Mouse (Mus musculus) MEL (cell line): ENCODE measurements around the gene Polr1d. TPM values are rescaled to one million over a fixed set of nuclear protein-coding genes. Genes with fewer than 3 reads are reported as not detected.

Source experiments
- DNase-seq: peaks from one replicate; pipeline ENCODE4 v3.0.0; 2011; ENCODE audit warnings: low read depth, low spot score
- H3K27ac ChIP-seq: 2 replicates; pipeline ENCODE4 v1.5.1; 2012; ENCODE audit warnings: low read depth, mild to moderate bottlenecking, control low read depth, low read length, moderate library complexity; ENCODE audit not compliant: control insufficient read depth
- H3K27me3 ChIP-seq, 2 experiments: fragments of 150-350 bp in 1 of 2; sonication (generic) in 1 of 2; 2 replicates each; pipeline ENCODE4 v1.6.1; 2012; ENCODE audit warnings: low read length in 2 of 2, mild to moderate bottlenecking in 2 of 2, improper control_type of control experiment in 1 of 2, moderate library complexity in 1 of 2; ENCODE audit not compliant: insufficient read depth in 2 of 2, control insufficient read depth in 1 of 2
- H3K36me3 ChIP-seq, 2 experiments: 2 replicates each; pipeline ENCODE4 v1.6.1; 2012 to 2014; ENCODE audit warnings: low read length in 2 of 2, improper control_type of control experiment in 1 of 2, inconsistent platforms in 1 of 2, mild to moderate bottlenecking in 1 of 2; ENCODE audit not compliant: insufficient read depth in 2 of 2, control insufficient read depth in 1 of 2
- H3K4me1 ChIP-seq, 2 experiments: fragments of 150-350 bp in 1 of 2; sonication (generic) in 1 of 2; 2 replicates each; pipeline ENCODE4 v1.6.1; 2012; ENCODE audit warnings: low read length in 2 of 2, improper control_type of control experiment in 1 of 2, mild to moderate bottlenecking in 1 of 2; ENCODE audit not compliant: insufficient read depth in 2 of 2, control insufficient read depth in 1 of 2
- H3K4me3 ChIP-seq, 2 experiments: fragments of 150-350 bp in 1 of 2; sonication (generic) in 1 of 2; 2 replicates each; pipeline ENCODE4 v1.5.1; 2012; ENCODE audit warnings: low read depth in 2 of 2, low read length in 2 of 2, mild to moderate bottlenecking in 2 of 2, moderate library complexity in 2 of 2, control low read depth in 1 of 2, improper control_type of control experiment in 1 of 2; ENCODE audit not compliant: control insufficient read depth in 1 of 2, insufficient read depth in 1 of 2
- H3K79me2 ChIP-seq: 2 replicates; pipeline ENCODE4 v1.6.1; 2012; ENCODE audit warnings: mild to moderate bottlenecking, low read length, moderate library complexity; ENCODE audit not compliant: control insufficient read depth, poor library complexity, insufficient read depth
- H3K9ac ChIP-seq: 2 replicates; pipeline ENCODE4 v1.6.1; 2012; ENCODE audit warnings: low read depth, mild to moderate bottlenecking, control low read depth, low read length, moderate library complexity; ENCODE audit not compliant: control insufficient read depth, poor library complexity, severe bottlenecking
- H3K9me3 ChIP-seq: fragments of 150-350 bp; sonication (generic); replicated peaks from 2 replicates; pipeline ENCODE4 v1.6.1; 2012; ENCODE audit warnings: mild to moderate bottlenecking, low read length, improper control_type of control experiment, moderate library complexity; ENCODE audit not compliant: insufficient read depth
- CHD1 ChIP-seq: IDR thresholded peaks from 2 replicates; pipeline ENCODE4 v1.6.1; 2012; ENCODE audit warnings: low read depth, mild to moderate bottlenecking, inconsistent platforms, low read length, improper control_type of control experiment
- CHD2 ChIP-seq: IDR thresholded peaks from 2 replicates; pipeline ENCODE4 v1.6.1; 2011; ENCODE audit warnings: low read length, improper control_type of control experiment
- CTCF ChIP-seq, 3 experiments: IDR thresholded peaks in 2 of 3; conservative IDR thresholded peaks in 1 of 3; 2 replicates each; pipeline ENCODE4 v1.5.1; 2011 to 2012; ENCODE audit warnings: low read length in 3 of 3, low read depth in 2 of 3, mild to moderate bottlenecking in 2 of 3, improper control_type of control experiment in 1 of 3, inconsistent platforms in 1 of 3, mixed read lengths in 1 of 3, moderate library complexity in 1 of 3; ENCODE audit not compliant: control insufficient read depth in 1 of 3, insufficient read depth in 1 of 3, poor library complexity in 1 of 3, severe bottlenecking in 1 of 3
- E2F4 ChIP-seq: IDR thresholded peaks from 2 replicates; pipeline ENCODE4 v1.6.1; 2011; ENCODE audit warnings: low read depth, low read length, improper control_type of control experiment, borderline replicate concordance
- ELF1 ChIP-seq: IDR thresholded peaks from 2 replicates; pipeline ENCODE4 v1.6.1; 2014; ENCODE audit warnings: low read depth, mild to moderate bottlenecking, inconsistent platforms, low read length, improper control_type of control experiment, moderate library complexity
- GABPA ChIP-seq: IDR thresholded peaks from 2 replicates; pipeline ENCODE4 v1.6.1; 2012; ENCODE audit warnings: low read depth, mild to moderate bottlenecking, inconsistent platforms, low read length, improper control_type of control experiment, moderate library complexity
- HCFC1 ChIP-seq: IDR thresholded peaks from 2 replicates; pipeline ENCODE4 v1.6.1; 2012; ENCODE audit warnings: low read depth, mild to moderate bottlenecking, inconsistent platforms, low read length, improper control_type of control experiment, moderate library complexity
- KAT2A ChIP-seq: conservative IDR thresholded peaks from 2 replicates; pipeline ENCODE4 v1.6.1; 2012; ENCODE audit warnings: low read depth, low read length, improper control_type of control experiment, inconsistent platforms
- MAX ChIP-seq: IDR thresholded peaks from 2 replicates; pipeline ENCODE4 v1.6.1; 2011; ENCODE audit warnings: low read length, improper control_type of control experiment
- MXI1 ChIP-seq: IDR thresholded peaks from 2 replicates; pipeline ENCODE4 v1.6.1; 2011; ENCODE audit warnings: mild to moderate bottlenecking, low read depth, low read length, improper control_type of control experiment
- MYC ChIP-seq: IDR thresholded peaks from 2 replicates; pipeline ENCODE4 v1.6.1; 2011; ENCODE audit warnings: low read depth, mild to moderate bottlenecking, low read length, improper control_type of control experiment, moderate library complexity
- NELFE ChIP-seq: IDR thresholded peaks from 2 replicates; pipeline ENCODE4 v1.6.1; 2011; ENCODE audit warnings: low read depth, low read length, improper control_type of control experiment
- POLR2A ChIP-seq, 2 experiments: IDR thresholded peaks; 2 replicates each; pipeline ENCODE4 v1.6.1; 2011 to 2012; ENCODE audit warnings: low read length in 2 of 2, mild to moderate bottlenecking in 2 of 2, control low read depth in 1 of 2, improper control_type of control experiment in 1 of 2, low read depth in 1 of 2, moderate library complexity in 1 of 2; ENCODE audit not compliant: control insufficient read depth in 1 of 2, insufficient read depth in 1 of 2, poor library complexity in 1 of 2
- POLR2AphosphoS5 ChIP-seq: IDR thresholded peaks from 2 replicates; pipeline ENCODE4 v1.6.1; 2012; ENCODE audit warnings: low read depth, borderline replicate concordance, mild to moderate bottlenecking, inconsistent platforms, low read length, moderate library complexity, mixed read lengths
- RCOR1 ChIP-seq: IDR thresholded peaks from 2 replicates; pipeline ENCODE4 v1.6.1; 2012; ENCODE audit warnings: low read depth, mild to moderate bottlenecking, inconsistent platforms, low read length, improper control_type of control experiment
- SIN3A ChIP-seq: IDR thresholded peaks from 2 replicates; pipeline ENCODE4 v1.6.1; 2012; ENCODE audit warnings: low read length, improper control_type of control experiment, inconsistent platforms
- TAL1 ChIP-seq: IDR thresholded peaks from 2 replicates; pipeline ENCODE4 v1.6.1; 2012; ENCODE audit warnings: mild to moderate bottlenecking, inconsistent platforms, low read length, moderate library complexity, mixed read lengths
- UBTF ChIP-seq: IDR thresholded peaks from 2 replicates; pipeline ENCODE4 v1.6.1; 2012; ENCODE audit warnings: low read depth, mild to moderate bottlenecking, inconsistent platforms, low read length, improper control_type of control experiment, moderate library complexity, borderline replicate concordance; ENCODE audit not compliant: insufficient read depth
- ZNF384 ChIP-seq: IDR thresholded peaks from 2 replicates; pipeline ENCODE4 v1.6.1; 2012; ENCODE audit warnings: low read depth, mild to moderate bottlenecking, inconsistent platforms, low read length, improper control_type of control experiment
- polyA plus RNA-seq, 2 experiments: library from polyadenylated mRNA; stranded (reverse) in 1 of 2; unstranded in 1 of 2; fragments of >175 nt in 1 of 2; fragments of >200 nt in 1 of 2; gene quantifications; 2 replicates each; pipeline versions ENCODE4 v1.2.1 to v1.2.4; 2012; ENCODE audit warnings: low replicate concordance in 2 of 2, low read depth in 1 of 2; ENCODE audit not compliant: insufficient read length in 2 of 2, insufficient read depth in 1 of 2, missing spikeins in 1 of 2
- total RNA-seq: library from RNA; depleted of rRNA; stranded (reverse); fragments of 300-350 nt; gene quantifications from 2 replicates; pipeline ENCODE4 v1.2.3, GENCODE M21; 2012

The Polr1d gene
- total and polyA plus RNA-seq, 3 experiments, result 185 to 506 (median 388) TPM

DNA sequence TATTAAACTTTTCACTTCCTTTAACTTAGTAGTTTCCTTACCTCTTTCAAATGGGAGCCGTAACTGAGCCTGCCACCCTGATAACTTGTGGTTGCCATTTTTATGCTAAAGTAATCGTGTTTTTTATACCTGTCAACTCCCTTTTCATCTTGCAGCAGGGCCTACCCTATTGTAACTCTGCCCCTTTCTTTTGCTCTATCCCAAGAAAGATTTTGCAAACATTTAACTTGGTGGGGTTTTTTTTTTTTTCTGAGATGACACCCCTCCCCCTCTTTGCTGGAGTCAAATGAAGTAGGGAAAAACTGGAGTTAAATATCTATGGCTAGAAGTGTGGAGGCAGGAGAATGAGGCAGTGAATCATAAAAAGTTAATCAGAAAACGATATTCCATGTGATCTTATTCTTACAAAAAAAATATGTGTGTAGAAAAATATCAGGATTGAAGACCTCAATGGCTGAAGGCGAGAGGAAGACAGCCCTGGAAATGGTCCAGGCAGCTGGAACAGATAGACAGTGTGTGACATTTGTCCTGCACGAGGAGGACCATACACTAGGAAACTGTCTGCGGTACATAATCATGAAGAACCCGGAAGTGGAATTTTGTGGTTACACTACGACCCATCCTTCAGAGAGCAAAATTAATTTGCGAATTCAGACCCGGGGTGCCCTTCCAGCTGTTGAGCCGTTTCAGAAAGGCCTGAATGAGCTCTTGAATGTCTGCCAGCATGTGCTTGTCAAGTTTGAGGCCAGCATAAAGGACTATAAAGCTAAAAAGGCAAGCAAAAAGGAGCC is 1.5 kb downstream of the Polr1d start:
- TF ChIP-seq SIN3A (peak; percentile 66; the same call in 1 of the 2 replicates), ZNF384 (peak; percentile 55), MYC (0 out of 2 replicates have a peak, but pooled peaks have one; percentile 18), MXI1 (peak; percentile 82; the same call in 1 of the 2 replicates), ELF1 (peak; percentile 51; the same call in 1 of the 2 replicates), MAX (0 out of 2 replicates have a peak, but pooled peaks have one; percentile 62), CHD1 (peak; percentile 96; the same call in 1 of the 2 replicates), KAT2A (no peak), HCFC1 (no peak)
- peak; percentile 52 for DNase-seq
- H3K9me3 ChIP-seq, result no peaks in the 10 kb centered on the region
- peak overlapping the region; percentile 68 for H3K27ac ChIP-seq
- H3K27me3 ChIP-seq, result no peaks in the 10 kb centered on the region
- peaks cover 68% of the 10 kb centered on the region for H3K79me2 ChIP-seq
- peaks cover 8 to 18% of the 10 kb centered on the region in 2 experiments; a peak in 3 of 4 replicates for H3K4me1 ChIP-seq
- peak overlapping the region; percentile 94 to 98 for H3K4me3 ChIP-seq
- H3K36me3 ChIP-seq, result peaks cover 18 to 34% of the 10 kb centered on the region in 2 experiments
- H3K9ac ChIP-seq, result peak overlapping the region; percentile 93

DNA sequence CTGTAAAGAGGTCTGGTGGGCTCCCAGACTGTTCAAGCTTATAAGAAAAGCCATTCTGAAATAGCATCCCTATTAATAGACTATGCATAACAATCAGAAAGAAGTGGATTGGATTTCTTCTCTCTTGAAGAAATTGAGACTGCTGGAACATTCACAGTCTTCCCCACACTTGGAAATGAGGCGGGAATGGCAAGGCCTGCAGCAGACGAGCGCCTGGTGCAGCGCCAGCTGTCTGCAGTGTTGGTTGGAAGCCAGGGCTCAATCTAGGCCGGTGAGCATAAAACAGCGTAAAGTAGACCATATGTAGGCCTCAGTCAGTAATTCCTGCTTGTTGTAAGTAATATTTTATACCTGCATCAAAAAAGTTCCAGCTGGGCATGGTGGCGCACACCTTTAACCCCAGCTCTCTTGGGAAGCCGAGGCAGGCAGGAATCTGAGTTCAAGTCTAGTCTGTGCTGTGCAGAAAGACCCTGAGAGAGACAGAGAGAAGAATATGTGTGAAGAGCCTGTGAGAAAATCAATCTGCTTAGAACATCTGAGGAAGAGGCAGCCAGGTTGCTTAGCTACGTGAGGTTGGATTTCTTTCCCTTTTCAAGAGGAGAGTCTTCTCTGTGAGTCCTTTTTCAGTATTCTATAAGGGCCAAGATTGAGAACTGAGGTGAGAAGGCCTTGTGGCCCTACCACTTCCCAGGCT is 8.5 kb downstream of the Polr1d start:
- H3K27me3 ChIP-seq, result no peaks in the 10 kb centered on the region
- H3K36me3 ChIP-seq, result peaks cover 5 to 7% of the 10 kb centered on the region in 2 experiments
- no peak overlapping the region for H3K27ac ChIP-seq
- H3K4me3 ChIP-seq, result no peak overlapping the region
- 0 out of 4 replicates have a peak, but pooled peaks cover 0 to 8% of the 10 kb centered on the region in 2 experiments for H3K4me1 ChIP-seq
- H3K9me3 ChIP-seq, result no peaks in the 10 kb centered on the region
- TF ChIP-seq RCOR1, result no peak
- no peak for TF ChIP-seq POLR2A (IDR thresholded peaks at IDR 0.05; ENCODE audit: control insufficient read depth in 1 of 2, insufficient read depth in 1 of 2, low read depth in 1 of 2, low read length in 2 of 2, poor library complexity in 1 of 2)
- no peak for TF ChIP-seq MAX
- no peak for TF ChIP-seq TAL1
- no peak for TF ChIP-seq CHD2
- no peak for TF ChIP-seq CTCF (IDR thresholded peaks at IDR 0.05 in 2 of 3, conservative IDR thresholded peaks at IDR 0.05 in 1 of 3; ENCODE audit: control insufficient read depth in 1 of 3, insufficient read depth in 1 of 3, low read depth in 2 of 3, low read length in 3 of 3, poor library complexity in 1 of 3, severe bottlenecking in 1 of 3)
- no peak for TF ChIP-seq POLR2AphosphoS5
- TF ChIP-seq UBTF, result no peak
- TF ChIP-seq E2F4, result no peak
- TF ChIP-seq NELFE, result no peak
- no peak for TF ChIP-seq GABPA
- no peak for DNase-seq
- H3K9ac ChIP-seq, result no peak overlapping the region
- peaks cover 19% of the 10 kb centered on the region for H3K79me2 ChIP-seq
